Mouse (Mus musculus): ENCODE results near the gene Mmp17.
"Not testable (repeated sequence)": the region's sequence is repeated elsewhere in the genome, so short reads cannot be mapped to it uniquely, and the experiment has no call there.

Mmp17 gene

GRCm38 (mm10) chr5:129590915-129591314, 6.9 kb downstream of the Mmp17 start:
- DNase-seq (ENCODE audit: low spot score) = no peak

GRCm38 (mm10) chr5:129594116-129595114, 10.4 kb downstream of the Mmp17 start:
- DNase-seq (ENCODE audit: low spot score) = peak; percentile 88

- DNase-seq (ENCODE audit: low spot score) = peak; percentile 23
Observed at GRCm38 (mm10) chr5:129602071-129602487, 18.1 kb downstream of the Mmp17 start.

GRCm38 (mm10) chr5:129607476-129607875, 23.5 kb downstream of the Mmp17 start:
- DNase-seq (ENCODE audit: low spot score) = no peak

- peak; percentile 68 for DNase-seq (ENCODE audit: low spot score)
Observed at GRCm38 (mm10) chr5:129611060-129611459, 27.1 kb downstream of the Mmp17 start.

GRCm38 (mm10) chr5:129620600-129620999, 36.6 kb downstream of the Mmp17 start:
- DNase-seq (ENCODE audit: low spot score) = not testable (repeated sequence)

- no peak for DNase-seq (ENCODE audit: low spot score)
Observed at GRCm38 (mm10) chr5:129621361-129621760, 37.4 kb downstream of the Mmp17 start.

GRCm38 (mm10) chr5:129626099-129626498, 42.1 kb downstream of the Mmp17 start:
- DNase-seq (ENCODE audit: low spot score) = no peak

- not testable (repeated sequence) for DNase-seq (ENCODE audit: low spot score)
Observed at GRCm38 (mm10) chr5:129626586-129626985, 42.6 kb downstream of the Mmp17 start.

GRCm38 (mm10) chr5:129632270-129633250, 48.6 kb downstream of the Mmp17 start:
- DNase-seq (ENCODE audit: low spot score) = not testable (repeated sequence)

- no peak for DNase-seq (ENCODE audit: low spot score)
Observed at GRCm38 (mm10) chr5:129650858-129651257, 66.9 kb downstream of the Mmp17 start.

GRCm38 (mm10) chr5:129657016-129657415, 73.0 kb downstream of the Mmp17 start:
- DNase-seq (ENCODE audit: low spot score) = no peak

- DNase-seq (ENCODE audit: low spot score) = no peak
Observed at GRCm38 (mm10) chr5:129657931-129658330, 74.0 kb downstream of the Mmp17 start.
